Mouse (Mus musculus) myocyte (in vitro differentiated cells): ENCODE measurements around the gene Srpk1. TPM values are rescaled to one million over a fixed set of nuclear protein-coding genes. Genes with fewer than 3 reads are reported as not detected.

Source experiments
- H3K27me3 ChIP-seq: one replicate; pipeline ENCODE4 v1.6.1; 2011; ENCODE audit not compliant: control insufficient read depth, insufficient read depth, insufficient read length
- H3K36me3 ChIP-seq: one replicate; pipeline ENCODE4 v1.6.1; 2011; ENCODE audit not compliant: control insufficient read depth, insufficient read depth
- H3K4me2 ChIP-seq: one replicate; pipeline ENCODE4 v1.6.1; 2011; ENCODE audit warnings: low read depth, control low read depth
- H3K4me3 ChIP-seq: one replicate; pipeline ENCODE4 v1.5.1; 2011; ENCODE audit warnings: mild to moderate bottlenecking, control low read depth, moderate library complexity
- H3K79me2 ChIP-seq: one replicate; pipeline ENCODE4 v1.6.1; 2011; ENCODE audit not compliant: control insufficient read depth, insufficient read depth
- H3ac ChIP-seq: one replicate; pipeline ENCODE4 v1.6.1; 2011; ENCODE audit not compliant: control insufficient read depth, insufficient read length
- CEBPB ChIP-seq: IDR thresholded peaks from 2 replicates; pipeline ENCODE4 v1.6.1; 2011; ENCODE audit warnings: mild to moderate bottlenecking, moderate library complexity; ENCODE audit not compliant: poor library complexity, insufficient read depth, severe bottlenecking
- E2F4 ChIP-seq: IDR thresholded peaks from one replicate; pipeline ENCODE4 v1.6.1; 2011; ENCODE audit warnings: mild to moderate bottlenecking, control low read depth, moderate library complexity; ENCODE audit not compliant: insufficient read depth
- MAX ChIP-seq: IDR thresholded peaks from one replicate; pipeline ENCODE4 v1.6.1; 2011; ENCODE audit warnings: low read depth, mild to moderate bottlenecking, control low read depth
- MYOD1 ChIP-seq, 3 experiments: IDR thresholded peaks; one replicate each; pipeline ENCODE4 v1.6.1; 2011; ENCODE audit warnings: control low read depth in 2 of 3, low read depth in 2 of 3, mild to moderate bottlenecking in 2 of 3, moderate library complexity in 1 of 3; ENCODE audit not compliant: insufficient read length in 2 of 3, control insufficient read depth in 1 of 3
- MYOG ChIP-seq, 3 experiments: IDR thresholded peaks; one replicate each; pipeline ENCODE4 v1.6.1; 2011; ENCODE audit warnings: control low read depth in 2 of 3, low read depth in 2 of 3, mild to moderate bottlenecking in 2 of 3; ENCODE audit not compliant: insufficient read length in 2 of 3, control insufficient read depth in 1 of 3, insufficient read depth in 1 of 3
- POLR2A ChIP-seq: IDR thresholded peaks from one replicate; pipeline ENCODE4 v1.6.1; 2011; ENCODE audit warnings: low read depth, mild to moderate bottlenecking, control low read depth, moderate library complexity; ENCODE audit not compliant: insufficient read length
- POLR2AphosphoS2 ChIP-seq: IDR thresholded peaks from one replicate; pipeline ENCODE4 v1.6.1; 2011; ENCODE audit warnings: low read depth, control low read depth; ENCODE audit not compliant: insufficient read length
- REST ChIP-seq: IDR thresholded peaks from one replicate; pipeline ENCODE4 v1.6.1; 2011; ENCODE audit warnings: mild to moderate bottlenecking, control low read depth, moderate library complexity; ENCODE audit not compliant: insufficient read depth, insufficient read length
- SRF ChIP-seq: IDR thresholded peaks from one replicate; pipeline ENCODE4 v1.6.1; 2011; ENCODE audit warnings: low read depth; ENCODE audit not compliant: control insufficient read depth, insufficient read length
- TCF12 ChIP-seq: IDR thresholded peaks from one replicate; pipeline ENCODE4 v1.6.1; 2011; ENCODE audit warnings: mild to moderate bottlenecking, control low read depth; ENCODE audit not compliant: poor library complexity, insufficient read depth, severe bottlenecking
- TCF3 ChIP-seq: IDR thresholded peaks from one replicate; pipeline ENCODE4 v1.6.1; 2011; ENCODE audit warnings: low read depth, control low read depth; ENCODE audit not compliant: insufficient read length
- USF1 ChIP-seq: IDR thresholded peaks from one replicate; pipeline ENCODE4 v1.6.1; 2011; ENCODE audit warnings: low read depth, mild to moderate bottlenecking, control low read depth, moderate library complexity
- polyA plus RNA-seq: library from polyadenylated mRNA; unstranded; fragments of >200 nt; fragmentation: generic; extraction: Trizol; gene quantifications from one replicate; pipeline ENCODE4 v1.2.1, GENCODE M21; 2012; ENCODE audit warnings: missing spikeins

The Srpk1 gene
- polyA plus RNA-seq, 1 experiment = 18.2 TPM

GRCm38 (mm10) chr17:28613096-28613495 is 9.4 kb downstream of the Srpk1 start:
- H3ac ChIP-seq = no peak overlapping the region
- TF ChIP-seq POLR2AphosphoS2 = no peak
- TF ChIP-seq POLR2A = no peak
- TF ChIP-seq MAX = no peak
- TF ChIP-seq TCF3 = no peak
- no peak for TF ChIP-seq SRF
- no peaks in the 10 kb centered on the region for H3K36me3 ChIP-seq
- no peak overlapping the region for H3K4me2 ChIP-seq
- H3K27me3 ChIP-seq = no peaks in the 10 kb centered on the region
- peaks cover 79% of the 10 kb centered on the region for H3K79me2 ChIP-seq
- no peak overlapping the region for H3K4me3 ChIP-seq

- Histone ChIP-seq H3K79me2 (peaks cover 74% of the 10 kb centered on the region), H3K4me3 (no peak overlapping the region), H3K27me3 (no peaks in the 10 kb centered on the region), H3K4me2 (no peak overlapping the region), H3ac (no peak overlapping the region), H3K36me3 (no peaks in the 10 kb centered on the region)
- TF ChIP-seq MYOD1 (IDR thresholded peaks at IDR 0.05; ENCODE audit: control insufficient read depth in 1 of 3, insufficient read length in 2 of 3, low read depth in 2 of 3) (no peak), CEBPB (no peak), SRF (no peak), USF1 (no peak), POLR2AphosphoS2 (no peak), E2F4 (no peak), TCF3 (no peak), MAX (no peak), POLR2A (no peak), MYOG (IDR thresholded peaks at IDR 0.05; ENCODE audit: control insufficient read depth in 1 of 3, insufficient read depth in 1 of 3, insufficient read length in 2 of 3, low read depth in 2 of 3) (no peak), TCF12 (no peak), REST (no peak)
These were observed 9.9 kb downstream of the Srpk1 start for GRCm38 (mm10) chr17:28612603-28613002.

DNA sequence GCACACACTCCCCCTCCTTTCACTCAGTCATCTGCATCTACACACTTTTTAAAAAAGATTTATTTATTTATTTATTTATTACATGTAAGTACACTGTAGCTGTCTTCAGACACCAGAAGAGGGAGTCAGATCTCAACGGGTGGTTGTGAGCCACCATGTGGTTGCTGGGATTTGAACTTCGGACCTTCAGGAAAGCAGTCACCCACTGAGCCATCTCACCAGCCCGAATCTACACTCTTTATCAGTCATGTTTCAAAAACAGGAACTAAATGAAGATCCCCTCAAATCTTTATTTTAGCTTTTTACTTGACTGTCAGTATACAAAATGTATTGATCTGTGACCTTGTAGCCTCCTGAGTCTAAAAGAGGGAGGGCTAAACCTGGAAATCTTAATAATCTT is 13.0 kb downstream of the Srpk1 start:
- no peak overlapping the region for H3K4me3 ChIP-seq
- H3K36me3 ChIP-seq = peaks cover 23% of the 10 kb centered on the region
- H3K79me2 ChIP-seq = peaks cover 47% of the 10 kb centered on the region
- TF ChIP-seq SRF (no peak), CEBPB (no peak), MYOG (IDR thresholded peaks at IDR 0.05; ENCODE audit: control insufficient read depth in 1 of 3, insufficient read depth in 1 of 3, insufficient read length in 2 of 3, low read depth in 2 of 3) (no peak), MYOD1 (IDR thresholded peaks at IDR 0.05; ENCODE audit: control insufficient read depth in 1 of 3, insufficient read length in 2 of 3, low read depth in 2 of 3) (no peak), REST (no peak), TCF3 (no peak), E2F4 (no peak), TCF12 (no peak), POLR2AphosphoS2 (no peak), MAX (no peak), POLR2A (no peak)
- no peaks in the 10 kb centered on the region for H3K27me3 ChIP-seq
- H3ac ChIP-seq = no peak overlapping the region
- no peak overlapping the region for H3K4me2 ChIP-seq

GRCm38 (mm10) chr17:28601557-28602250 is 20.8 kb downstream of the Srpk1 start:
- H3K4me3 ChIP-seq = no peak overlapping the region
- H3ac ChIP-seq = no peak overlapping the region
- H3K79me2 ChIP-seq = no peaks in the 10 kb centered on the region
- H3K4me2 ChIP-seq = no peak overlapping the region
- peaks cover 42% of the 10 kb centered on the region for H3K36me3 ChIP-seq
- no peaks in the 10 kb centered on the region for H3K27me3 ChIP-seq
- TF ChIP-seq MYOG (IDR thresholded peaks at IDR 0.05; ENCODE audit: control insufficient read depth in 1 of 3, insufficient read depth in 1 of 3, insufficient read length in 2 of 3, low read depth in 2 of 3) (no peak), CEBPB (no peak), POLR2A (no peak), TCF12 (no peak), E2F4 (no peak), MYOD1 (IDR thresholded peaks at IDR 0.05; ENCODE audit: control insufficient read depth in 1 of 3, insufficient read length in 2 of 3, low read depth in 2 of 3) (no peak), POLR2AphosphoS2 (no peak), TCF3 (no peak), SRF (no peak), USF1 (no peak), MAX (no peak), REST (no peak)

- Histone ChIP-seq H3K4me3 (no peak overlapping the region), H3K79me2 (no peaks in the 10 kb centered on the region), H3ac (no peak overlapping the region), H3K27me3 (no peaks in the 10 kb centered on the region), H3K4me2 (no peak overlapping the region), H3K36me3 (peaks cover 34% of the 10 kb centered on the region)
- TF ChIP-seq REST (no peak), SRF (no peak), E2F4 (no peak), CEBPB (no peak), POLR2A (no peak), POLR2AphosphoS2 (no peak), TCF12 (no peak), TCF3 (no peak), MYOG (IDR thresholded peaks at IDR 0.05; ENCODE audit: control insufficient read depth in 1 of 3, insufficient read depth in 1 of 3, insufficient read length in 2 of 3, low read depth in 2 of 3) (no peak), MYOD1 (IDR thresholded peaks at IDR 0.05; ENCODE audit: control insufficient read depth in 1 of 3, insufficient read length in 2 of 3, low read depth in 2 of 3) (no peak), USF1 (no peak), MAX (no peak)
These were observed 21.7 kb downstream of the Srpk1 start for GRCm38 (mm10) chr17:28600780-28601179.
